Mouse (Mus musculus) gastrocnemius, adult 2 months (tissue): ENCODE measurements around the gene Scgb1b7. TPM values are rescaled to one million over a fixed set of nuclear protein-coding genes. Genes with fewer than 3 reads are reported as not detected.
"Not testable (repeated sequence)": the region's sequence is repeated elsewhere in the genome, so short reads cannot be mapped to it uniquely, and the experiment has no call there.

ENCODE experiments used
- DNase-seq: peaks from one replicate; pipeline ENCODE4 v3.0.0; 2022
- H3K27ac ChIP-seq: fragments of 200-600 bp; 2 replicates; pipeline ENCODE4 v1.8.1; 2022; ENCODE audit warnings: mild to moderate bottlenecking
- H3K4me3 ChIP-seq: fragments of 200-600 bp; 2 replicates; pipeline ENCODE4 v1.8.1; 2022; ENCODE audit warnings: mild to moderate bottlenecking, moderate library complexity
- intact Hi-C: fragments of 180-260 bp; cut with DNase I; formaldehyde crosslinking; loops from one replicate; pipeline ENCODE4 v1.15.1; 2025
- long read RNA-seq, 2 experiments: library from polyadenylated mRNA; stranded (forward); transcript quantifications; one replicate each; pipeline ENCODE4 v2.0.0; 2021
- total RNA-seq, 2 experiments: library from RNA; stranded (reverse); gene quantifications; 2 replicates each; pipeline ENCODE4 v1.2.3; 2021

Scgb1b7 gene
- total RNA-seq: not detected
- long read RNA-seq, experiment 1: 0 reads
- long read RNA-seq, experiment 2: 0 reads

- DNase-seq, H3K27ac ChIP-seq, intact Hi-C loops, H3K4me3 ChIP-seq: not testable (repeated sequence)
Measured at GRCm38 (mm10) chr7:31712365-31712764, at the start of gene Scgb1b7. Gene Scgb1b7 (plus strand): TSS chr7:31712665.

GRCm38 (mm10) chr7:31705657-31706056 lies 6.8 kb upstream of the Scgb1b7 start, which contains the start of gene Scgb2b7:
Gene Scgb2b7 (minus strand): TSS chr7:31705757.
- DNase-seq, H3K27ac ChIP-seq, H3K4me3 ChIP-seq, intact Hi-C loops: not testable (repeated sequence)

Other genes starting within 250 kb of the Scgb1b7 start
- not detected for gene Scgb2b7, start 6.9 kb upstream of the Scgb1b7 start, total RNA-seq